Comparison of ENCODE assay signal across 8 mouse cellular contexts in genomic region chr7:28179228-28179627, GRCm38 (mm10). TPM values are rescaled to one million over a fixed set of nuclear protein-coding genes. Genes with fewer than 3 reads are reported as not detected.
DNase-seq lines count a peak whose midpoint lies in the region; ATAC-seq and TF ChIP-seq lines count a peak whose summit lies in the region.

Dyrk1b (plus strand) TSS chr7:28179469.

- H3K27me3 ChIP-seq in embryonic facial prominence, embryonic 15.5 days: no peaks in the 10 kb centered on the region
- H3K27me3 ChIP-seq in heart, adult 2 months (ENCODE audit: control insufficient read depth, insufficient read depth, low read length): no peaks in the 10 kb centered on the region
- no peaks in the 10 kb centered on the region for H3K27me3 ChIP-seq in kidney, adult 2 months (replicated peaks; ENCODE audit: control insufficient read depth, insufficient read depth, low read length)
- H3K27me3 ChIP-seq in limb, embryonic 11.5 days (ENCODE audit: control insufficient read depth, insufficient read depth, low read length): no peaks in the 10 kb centered on the region
- no peaks in the 10 kb centered on the region for H3K27me3 ChIP-seq in midbrain, embryonic 13.5 days
- no peaks in the 10 kb centered on the region for H3K27me3 ChIP-seq in small intestine, adult 2 months (ENCODE audit: control insufficient read depth, insufficient read depth, low read length)

- WGBS in embryonic facial prominence, embryonic 15.5 days: under 1% methylated on average over 25 of the region's 25 CpGs
- under 1% methylated on average over 25 of the region's 25 CpGs for WGBS in heart, adult 2 months
- under 1% methylated on average over 25 of the region's 25 CpGs for WGBS in kidney, adult 2 months
- under 1% methylated on average over 25 of the region's 25 CpGs for WGBS in limb, embryonic 11.5 days
- 0% methylated on average over 25 of the region's 25 CpGs for WGBS in midbrain, embryonic 13.5 days
- WGBS in small intestine, adult 2 months: under 1% methylated on average over 25 of the region's 25 CpGs

- ATAC-seq in embryonic facial prominence, embryonic 15.5 days (ENCODE audit: insufficient number of reproducible peaks, low FRiP score, low TSS enrichment, low read depth): peak; percentile 91
- ATAC-seq in limb, embryonic 11.5 days (ENCODE audit: insufficient number of reproducible peaks, low FRiP score, low TSS enrichment, low read depth): peak; percentile 86
- ATAC-seq in midbrain, embryonic 13.5 days: peak; percentile 86

- intact Hi-C loops in heart, adult 2 months (cut with DNase I): no loop called here

- peak within 1 kb of the TSS; percentile 82 for H3K4me2 ChIP-seq in embryonic facial prominence, embryonic 15.5 days (replicated peaks)
- peak within 1 kb of the TSS; percentile 90 for H3K4me2 ChIP-seq in limb, embryonic 11.5 days (ENCODE audit: low read depth, severe bottlenecking)
- peak within 1 kb of the TSS; percentile 86 for H3K4me2 ChIP-seq in midbrain, embryonic 13.5 days (replicated peaks)

- DNase-seq in 3T3-L1 (ENCODE audit: low read depth, low spot score): peak; percentile 97
- peak; percentile 99 for DNase-seq in heart, adult 2 months
- peak; percentile 99 for DNase-seq in kidney, adult 2 months
- DNase-seq in limb, embryonic 11.5 days (ENCODE audit: low spot score): peak; percentile 99

- H3K4me3 ChIP-seq in bone marrow macrophage, adult 2 months (ENCODE audit: insufficient read depth, low read length): peak within 1 kb of the TSS; percentile 96
- peak within 1 kb of the TSS; percentile 99 for H3K4me3 ChIP-seq in embryonic facial prominence, embryonic 15.5 days (replicated peaks)
- peak within 1 kb of the TSS; percentile 93 for H3K4me3 ChIP-seq in heart, adult 2 months
- H3K4me3 ChIP-seq in kidney, adult 2 months (ENCODE audit: insufficient read depth, low read depth, low read length): peak within 1 kb of the TSS; percentile 89
- H3K4me3 ChIP-seq in limb, embryonic 11.5 days (ENCODE audit: low read depth, low read length): peak within 1 kb of the TSS; percentile 95
- H3K4me3 ChIP-seq in midbrain, embryonic 13.5 days (replicated peaks): peak within 1 kb of the TSS; percentile 95
- peak within 1 kb of the TSS; percentile 81 for H3K4me3 ChIP-seq in small intestine, adult 2 months (ENCODE audit: low read depth, low read length)

- TF ChIP-seq POLR2A in bone marrow macrophage, adult 2 months (IDR thresholded peaks at IDR 0.05; ENCODE audit: borderline replicate concordance, low read depth, low read length): no peak
- TF ChIP-seq POLR2A in heart, adult 2 months (IDR thresholded peaks at IDR 0.05; ENCODE audit: insufficient read depth, low read depth, low read length): peak; percentile 69
- no peak for TF ChIP-seq POLR2A in kidney, adult 2 months (IDR thresholded peaks at IDR 0.05; ENCODE audit: low read depth, low read length)
- TF ChIP-seq POLR2A in small intestine, adult 2 months (IDR thresholded peaks at IDR 0.05; ENCODE audit: low read depth, low read length): no peak

- no peaks in the 10 kb centered on the region for H3K9me3 ChIP-seq in embryonic facial prominence, embryonic 15.5 days (replicated peaks)
- no peaks in the 10 kb centered on the region for H3K9me3 ChIP-seq in limb, embryonic 11.5 days (ENCODE audit: control insufficient read depth, low read length)
- no peaks in the 10 kb centered on the region for H3K9me3 ChIP-seq in midbrain, embryonic 13.5 days

- no peak for TF ChIP-seq CTCF in bone marrow macrophage, adult 2 months (IDR thresholded peaks at IDR 0.05; ENCODE audit: low read depth, low read length)
- TF ChIP-seq CTCF in heart, adult 2 months (IDR thresholded peaks at IDR 0.05): no peak
- TF ChIP-seq CTCF in kidney, adult 2 months (conservative IDR thresholded peaks at IDR 0.05; ENCODE audit: insufficient read depth, insufficient read length, low read depth, low read length): no peak
- TF ChIP-seq CTCF in small intestine, adult 2 months (IDR thresholded peaks at IDR 0.05; ENCODE audit: extremely low read depth, insufficient read length, insufficient replicate concordance, low read depth, low read length): no peak

- TF ChIP-seq EP300 in heart, adult 2 months (IDR thresholded peaks at IDR 0.05; ENCODE audit: insufficient read depth, low read depth, low read length): peak; percentile 66

- H3K79me2 ChIP-seq in heart, adult 2 months (replicated peaks; ENCODE audit: control insufficient read depth, insufficient read depth, low read length): peaks cover 3% of the 10 kb centered on the region

- H3K4me1 ChIP-seq in bone marrow macrophage, adult 2 months (ENCODE audit: control insufficient read depth, insufficient read depth, low read length): peaks cover 8% of the 10 kb centered on the region
- H3K4me1 ChIP-seq in embryonic facial prominence, embryonic 15.5 days: peaks cover 13% of the 10 kb centered on the region
- peaks cover 2% of the 10 kb centered on the region; the same call in 1 of the 2 replicates for H3K4me1 ChIP-seq in heart, adult 2 months (ENCODE audit: control insufficient read depth, insufficient read depth, low read length)
- no peaks in the 10 kb centered on the region; the same call in 1 of the 2 replicates for H3K4me1 ChIP-seq in kidney, adult 2 months (ENCODE audit: control insufficient read depth, insufficient read depth, low read length)
- H3K4me1 ChIP-seq in limb, embryonic 11.5 days (ENCODE audit: control insufficient read depth, insufficient read depth, low read length): peaks cover 6% of the 10 kb centered on the region; the same call in 1 of the 2 replicates
- H3K4me1 ChIP-seq in midbrain, embryonic 13.5 days (replicated peaks): peaks cover 14% of the 10 kb centered on the region
- no peaks in the 10 kb centered on the region for H3K4me1 ChIP-seq in small intestine, adult 2 months (ENCODE audit: control insufficient read depth, insufficient read depth, insufficient read length, low read length)

- H3K9ac ChIP-seq in embryonic facial prominence, embryonic 15.5 days: peak within 1 kb of the TSS; percentile 81
- H3K9ac ChIP-seq in heart, adult 2 months (ENCODE audit: low read depth, low read length): peak within 1 kb of the TSS; percentile 98
- peak within 1 kb of the TSS; percentile 95 for H3K9ac ChIP-seq in limb, embryonic 11.5 days (ENCODE audit: low read length)
- H3K9ac ChIP-seq in midbrain, embryonic 13.5 days (replicated peaks): peak within 1 kb of the TSS; percentile 96

- H3K36me3 ChIP-seq in embryonic facial prominence, embryonic 15.5 days: peaks cover 68% of the 10 kb centered on the region
- no peaks in the 10 kb centered on the region for H3K36me3 ChIP-seq in heart, adult 2 months (ENCODE audit: control insufficient read depth, insufficient read depth, low read length)
- H3K36me3 ChIP-seq in kidney, adult 2 months (ENCODE audit: control insufficient read depth, insufficient read depth, low read length): no peaks in the 10 kb centered on the region
- H3K36me3 ChIP-seq in limb, embryonic 11.5 days (ENCODE audit: control insufficient read depth, insufficient read depth, low read length): peaks cover 31% of the 10 kb centered on the region; the same call in 1 of the 2 replicates
- H3K36me3 ChIP-seq in midbrain, embryonic 13.5 days: peaks cover 70% of the 10 kb centered on the region
- peaks cover 34% of the 10 kb centered on the region for H3K36me3 ChIP-seq in small intestine, adult 2 months (ENCODE audit: control insufficient read depth, insufficient read depth, low read length)

- peak within 1 kb of the TSS; percentile 90 for H3K27ac ChIP-seq in bone marrow macrophage, adult 2 months (ENCODE audit: insufficient read depth, low read depth, low read length)
- peak within 1 kb of the TSS; percentile 91 for H3K27ac ChIP-seq in embryonic facial prominence, embryonic 15.5 days (replicated peaks)
- peak within 1 kb of the TSS; percentile 95 for H3K27ac ChIP-seq in heart, adult 2 months
- H3K27ac ChIP-seq in kidney, adult 2 months (ENCODE audit: insufficient read depth, low read depth, low read length): peak within 1 kb of the TSS; percentile 79
- H3K27ac ChIP-seq in limb, embryonic 11.5 days (replicated peaks; ENCODE audit: low read depth, low read length): peak within 1 kb of the TSS; percentile 91
- peak within 1 kb of the TSS; percentile 97 for H3K27ac ChIP-seq in midbrain, embryonic 13.5 days
- peak within 1 kb of the TSS; percentile 4; the same call in 1 of the 2 replicates for H3K27ac ChIP-seq in small intestine, adult 2 months (ENCODE audit: insufficient read depth, low read depth, low read length)

RNA-seq across cellular contexts. Expression of gene Dyrk1b, which starts in this region (rescaled TPM):
- 18.7 and 20.7 TPM in 2 replicates for polyA plus RNA-seq in bone marrow macrophage, adult 2 months (2012; ENCODE audit: insufficient read depth, insufficient read length, missing spikeins)
- polyA plus RNA-seq in embryonic facial prominence, embryonic 15.5 days (2015; fragmentation: Nextera tagmentation; extraction: Ambion mirVana): 14.9 and 15.2 TPM in 2 replicates
- total RNA-seq in heart, adult 2 months (2021): 10 to 100 TPM; 28.0 to 28.3 TPM
- 24.1 and 30.1 TPM in 2 replicates for polyA plus RNA-seq in heart, adult 2 months (2012; rRNA removed)
- polyA plus RNA-seq in kidney, adult 2 months (2012; rRNA removed): 31.1 and 34.8 TPM in 2 replicates
- polyA plus RNA-seq in limb, embryonic 11.5 days (2014; fragmentation: Nextera tagmentation; extraction: Ambion mirVana): 19.2 and 20.1 TPM in 2 replicates
- polyA plus RNA-seq in midbrain, embryonic 13.5 days (2015; fragmentation: Nextera tagmentation; extraction: Ambion mirVana): 18.5 and 20.8 TPM in 2 replicates
- polyA plus RNA-seq in small intestine, adult 2 months (2012; rRNA removed): 19.0 and 58.6 TPM in 2 replicates

Comparison
In these comparisons a context has a peak if more than half of its experiments do, and no peak if none do; other contexts are left out.
1. Peak in every context shown above with its lines: DNase-seq, ATAC-seq, H3K4me3 ChIP-seq and H3K27ac ChIP-seq.
2. H3K27ac ChIP-seq: peak in every context shown above with its lines; median percentile 97 in midbrain, embryonic 13.5 days; 95 in heart, adult 2 months; 91 in embryonic facial prominence, embryonic 15.5 days; 91 in limb, embryonic 11.5 days; 90 in bone marrow macrophage, adult 2 months; 79 in kidney, adult 2 months; 4 in small intestine, adult 2 months.